Mouse (Mus musculus) embryo, embryonic 10.5 days (tissue): ENCODE measurements at regions not wholly inside any gene's neighbourhood (a gene's known extent, or its start where the extent isn't known, plus 50 kb on each side); places are given as distances from the start of the nearest gene placed in this dataset.

Source experiments
- DNase-seq: peaks from one replicate; pipeline ENCODE4 v3.0.0-alpha.2; 2015; ENCODE audit warnings: low spot score

- no peak for DNase-seq
These were observed 180.9 kb downstream of the Zfp365 start for GRCm38 (mm10) chr10:67731577-67731976.

DNA sequence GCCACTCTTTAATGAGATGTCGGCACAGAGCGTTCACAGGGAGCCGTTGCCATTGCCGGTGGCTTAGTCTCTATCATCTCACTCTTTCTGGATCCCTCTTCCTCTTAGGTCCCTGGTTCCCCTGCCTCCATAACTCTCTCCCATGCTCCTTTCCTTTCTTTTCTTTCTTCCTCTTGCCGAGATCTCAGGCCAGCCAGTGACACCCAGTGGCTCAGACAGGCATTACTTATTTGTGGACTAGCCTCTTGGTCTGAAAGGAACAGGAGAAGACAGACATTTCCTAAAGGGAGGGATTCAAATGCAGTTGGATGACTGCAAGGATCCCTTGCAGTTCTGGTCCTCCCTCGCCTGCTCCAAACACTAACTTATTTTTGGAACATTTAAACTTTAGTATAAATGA lies 180.5 kb upstream of the Ado start:
- DNase-seq = peak; percentile 66

- DNase-seq = no peak
These were observed 178.8 kb upstream of the Ado start for GRCm38 (mm10) chr10:67727580-67727979.

DNA sequence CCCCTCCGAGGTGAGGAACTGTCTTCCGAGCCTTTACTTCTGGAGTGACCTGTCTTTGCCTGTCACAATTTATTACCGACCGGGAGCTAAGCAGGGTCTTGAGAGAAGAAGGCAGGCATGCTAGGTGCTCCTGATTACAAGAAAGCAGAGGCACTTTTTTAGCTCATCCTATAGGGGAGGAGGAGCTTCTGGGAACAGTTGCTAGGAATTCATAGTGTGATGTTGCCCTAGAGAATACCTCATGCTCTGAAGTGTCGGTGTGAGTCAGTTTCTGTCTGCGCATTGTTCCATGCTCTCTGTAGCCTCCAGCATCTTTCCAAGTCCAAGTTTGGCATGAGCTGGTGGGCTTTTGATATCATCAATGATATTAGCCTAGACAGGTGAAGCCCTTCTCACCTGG lies 178.0 kb upstream of the Ado start:
- DNase-seq = no peak

DNA sequence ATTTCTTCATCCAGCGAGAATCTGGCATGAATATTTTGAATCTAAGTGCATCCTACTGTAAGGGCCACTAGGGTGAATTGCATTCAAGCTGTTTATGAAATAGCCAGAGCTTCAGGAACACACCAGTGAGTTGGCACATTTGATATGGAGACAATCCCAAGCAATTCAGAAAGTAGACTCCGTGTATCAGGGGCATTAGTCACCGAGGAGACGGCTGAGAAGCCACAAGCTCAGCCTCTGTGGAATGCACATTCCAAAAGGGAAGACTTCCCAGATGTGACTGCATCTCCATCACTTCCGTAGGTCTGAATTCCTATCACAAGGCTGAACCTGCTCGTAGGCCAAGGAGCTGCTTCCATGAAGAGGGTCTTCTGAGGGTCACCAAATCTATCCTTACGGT lies 177.6 kb upstream of the Ado start:
- no peak for DNase-seq

GRCm38 (mm10) chr10:67721787-67722186 lies 173.0 kb upstream of the Ado start:
- peak; percentile 77 for DNase-seq

DNA sequence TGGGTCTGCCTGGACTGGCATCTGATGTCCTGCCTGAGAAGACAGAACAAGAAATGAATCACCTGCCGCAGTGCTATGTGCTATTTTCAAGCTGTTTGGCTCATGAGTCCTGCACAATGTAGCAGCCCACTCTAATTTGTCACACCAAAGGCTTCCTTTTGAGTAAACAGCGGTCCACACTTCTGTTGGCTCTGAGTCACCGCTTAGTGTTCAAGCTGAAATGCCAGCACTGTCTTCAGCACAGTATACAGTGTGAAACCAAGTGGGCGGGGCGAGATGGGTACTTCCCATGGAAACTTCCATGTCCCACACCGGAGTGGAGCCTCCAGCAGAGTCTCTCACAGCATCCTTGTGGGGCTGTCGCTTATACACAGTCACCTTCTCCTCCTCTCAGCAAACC lies 168.8 kb upstream of the Ado start:
- DNase-seq = no peak

DNA sequence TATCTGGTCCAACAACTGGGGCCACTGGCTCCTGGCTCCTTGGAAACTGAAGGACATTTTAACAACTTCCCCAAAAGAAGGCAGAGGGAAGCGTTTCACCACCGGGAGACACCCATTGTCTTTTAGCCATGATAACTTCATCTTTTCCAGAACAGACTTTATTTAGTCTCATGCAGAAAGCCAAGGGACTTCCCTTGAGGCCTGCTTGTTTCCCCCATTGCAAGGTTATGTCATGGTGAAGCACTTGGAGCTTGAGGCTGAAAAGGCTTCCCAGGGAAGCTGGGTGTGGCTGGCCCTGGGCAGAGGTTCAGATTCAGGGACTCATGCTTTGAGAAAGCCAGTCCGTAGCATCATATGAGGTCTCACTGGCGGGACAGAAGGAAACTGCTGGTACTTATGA lies 166.3 kb upstream of the Ado start:
- DNase-seq = no peak

GRCm38 (mm10) chr10:67713098-67713497 lies 164.3 kb upstream of the Ado start:
- DNase-seq = no peak

DNA sequence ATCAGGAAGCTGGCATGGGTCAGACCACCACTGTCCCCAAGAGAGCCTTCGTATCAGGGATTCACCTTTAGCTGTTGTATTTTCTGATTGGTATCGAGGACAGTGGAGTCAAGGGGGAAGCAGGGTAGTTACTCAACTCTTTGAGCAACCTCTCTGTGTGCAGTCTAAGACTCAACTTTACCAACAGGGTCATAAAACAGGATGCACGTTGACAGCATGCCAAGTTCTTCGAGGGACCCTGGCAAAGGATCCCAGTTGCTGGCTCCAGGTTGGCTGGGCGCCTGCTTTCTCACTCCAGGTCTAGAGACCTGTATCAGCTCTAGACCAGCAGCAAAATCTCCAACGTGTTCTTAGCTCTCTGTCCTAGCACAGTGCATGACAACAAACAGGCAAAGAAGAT lies 163.9 kb upstream of the Ado start:
- no peak for DNase-seq

DNA sequence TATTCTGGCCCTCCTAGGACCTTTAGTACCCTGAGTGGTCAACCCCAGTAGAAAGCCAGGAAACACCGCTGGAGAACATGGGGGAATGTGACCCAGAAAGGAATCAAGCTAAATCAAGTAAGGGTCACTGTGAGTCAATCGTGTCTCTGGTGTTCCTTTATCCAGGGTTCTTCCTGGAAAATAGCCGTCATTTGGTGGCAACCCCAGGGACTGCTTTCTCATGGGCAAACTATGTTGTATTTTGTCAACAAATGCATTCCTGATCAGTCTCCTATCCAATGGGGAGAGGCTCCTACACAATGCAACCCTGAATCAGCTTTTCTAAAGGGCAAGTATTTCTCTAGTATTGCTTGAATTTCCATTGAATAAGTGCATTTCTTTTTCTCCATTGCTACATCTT lies 163.2 kb upstream of the Ado start:
- no peak for DNase-seq

DNA sequence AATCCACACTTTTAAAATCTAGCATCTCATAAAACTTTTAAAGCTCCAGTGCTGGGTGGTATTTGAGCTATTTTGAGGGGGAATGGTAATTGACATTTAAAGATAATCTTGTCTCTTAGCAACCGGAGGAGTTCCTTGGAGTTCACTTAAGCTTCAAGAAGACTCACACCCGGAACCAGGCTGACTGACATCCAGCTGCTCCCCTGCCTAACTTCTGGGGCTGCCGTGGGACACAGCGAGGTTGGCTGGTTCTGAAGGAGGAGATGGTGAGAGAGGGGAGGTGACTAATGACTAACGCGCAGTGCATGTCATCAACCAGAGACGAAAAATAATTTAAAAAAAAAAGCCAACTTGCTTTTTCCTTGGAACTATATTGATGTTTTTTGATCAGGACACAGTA lies 157.7 kb upstream of the Ado start:
- no peak for DNase-seq

GRCm38 (mm10) chr10:67702783-67703455 lies 154.2 kb upstream of the Ado start:
- DNase-seq = no peak

- no peak for DNase-seq
These were observed 148.8 kb upstream of the Ado start for GRCm38 (mm10) chr10:67697401-67698195.

- DNase-seq = no peak
These were observed 147.4 kb upstream of the Ado start for GRCm38 (mm10) chr10:67695891-67696853.

- DNase-seq = no peak
These were observed 146.0 kb upstream of the Ado start for GRCm38 (mm10) chr10:67694751-67695150.

DNA sequence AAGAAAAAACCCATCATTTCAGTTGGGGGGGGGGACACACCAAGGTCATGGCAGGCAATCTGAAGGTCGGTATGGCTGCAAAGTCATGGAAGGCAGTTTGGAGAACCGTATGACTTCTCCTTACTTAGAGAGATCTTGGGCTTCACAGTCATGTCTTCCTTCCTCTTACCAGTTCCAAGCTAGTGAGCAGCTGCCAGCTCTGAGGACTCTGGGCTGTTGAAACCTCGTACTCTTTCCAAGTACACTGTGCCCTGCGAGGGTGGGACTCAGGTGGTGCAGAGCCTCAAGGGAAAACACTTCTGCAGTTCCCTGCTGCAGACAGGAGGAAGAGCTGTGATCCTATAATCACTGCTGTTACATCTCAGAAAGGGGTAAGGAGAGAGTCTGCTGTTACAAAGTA lies 144.8 kb upstream of the Ado start:
- no peak for DNase-seq

- no peak for DNase-seq
These were observed 141.4 kb upstream of the Ado start for GRCm38 (mm10) chr10:67689944-67690670.

DNA sequence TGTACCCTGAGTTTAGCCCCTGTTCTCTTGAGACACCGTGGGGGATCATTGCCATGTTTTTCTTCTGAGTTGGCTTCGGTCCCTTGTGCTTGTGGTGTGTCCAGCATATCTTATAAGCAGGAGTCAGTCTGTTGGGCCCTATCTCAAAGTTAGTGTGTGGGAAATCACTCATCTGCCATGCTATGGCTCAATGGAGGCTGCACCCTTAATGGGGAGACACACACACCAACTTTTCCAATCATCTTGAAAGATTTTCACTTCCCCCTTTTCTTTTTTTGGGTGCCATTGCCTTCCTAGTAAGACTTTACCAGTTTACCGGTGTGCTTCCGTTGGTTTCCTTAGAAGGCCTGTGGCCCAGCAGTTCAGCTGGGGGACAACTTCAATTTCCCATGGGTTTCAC lies 130.6 kb upstream of the Ado start:
- no peak for DNase-seq

DNA sequence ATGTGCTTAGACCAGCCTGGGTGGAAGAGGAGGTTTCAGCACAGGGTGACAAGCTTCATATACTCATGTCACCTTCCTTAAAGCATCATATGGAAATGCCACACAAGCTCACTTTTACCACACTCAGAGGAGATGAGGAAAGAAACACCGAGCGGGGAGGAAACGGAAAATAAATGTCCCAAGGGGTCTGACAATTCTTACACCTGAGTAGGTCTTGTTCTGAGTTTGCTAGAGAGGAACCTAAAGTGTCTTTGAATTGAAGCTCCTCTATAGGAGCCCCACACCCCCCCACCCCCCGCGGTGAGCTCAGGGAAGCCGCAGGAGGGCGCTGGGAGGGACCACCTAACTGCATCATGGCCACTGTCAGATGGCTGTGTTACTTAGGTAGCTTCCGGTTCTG lies 124.7 kb upstream of the Ado start:
- DNase-seq = no peak

DNA sequence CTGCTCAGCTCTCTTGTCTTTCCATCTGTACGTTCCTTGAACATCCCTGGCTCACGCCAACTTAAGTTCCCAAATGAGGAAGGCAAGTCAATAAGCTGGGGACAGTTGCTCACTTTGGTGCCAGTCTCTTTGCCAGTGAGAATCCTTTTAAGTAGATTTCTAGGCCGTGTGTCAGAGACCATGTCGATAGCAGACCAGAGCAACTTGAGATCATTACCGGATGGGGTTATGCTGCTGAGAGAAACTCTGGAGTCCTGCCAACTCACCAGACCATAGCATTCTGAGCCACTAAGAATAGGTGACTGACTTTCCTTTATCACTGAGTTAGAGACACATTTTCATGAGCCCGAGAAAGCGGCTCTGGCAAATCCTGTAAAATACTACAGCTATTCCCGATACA lies 123.5 kb upstream of the Ado start:
- no peak for DNase-seq

DNA sequence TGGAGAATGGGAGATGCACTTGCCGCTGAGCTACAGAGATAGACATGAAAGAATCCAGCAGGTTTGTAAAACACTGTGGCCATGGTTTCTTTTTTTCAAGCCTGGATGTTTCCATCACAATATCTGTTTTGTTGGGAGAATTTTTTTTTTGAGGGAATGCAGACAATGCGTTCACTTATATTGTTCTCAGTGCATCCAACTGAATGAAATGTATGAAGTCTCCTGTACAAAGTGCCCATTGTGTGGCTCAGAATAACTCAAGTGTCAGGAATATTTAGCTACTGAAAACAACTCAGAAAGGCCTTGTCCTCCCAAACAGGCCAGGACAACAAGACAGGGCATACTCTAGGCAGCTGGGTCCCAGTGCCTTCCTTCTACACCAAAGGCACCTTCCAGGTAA lies 120.3 kb upstream of the Ado start:
- DNase-seq = no peak
